Mouse (Mus musculus) embryonic facial prominence, embryonic 14.5 days (tissue): Measurements from ENCODE around the gene Farsa. TPM values are rescaled to one million over a fixed set of nuclear protein-coding genes. Genes with fewer than 3 reads are reported as not detected.

Experiments used
- ATAC-seq: fragments of 200-750 bp; cut with Nextera tagmentation; 2 replicates; pipeline ENCODE4 v1.8.0; 2017; ENCODE audit warnings: low read depth, moderate number of reproducible peaks, moderate TSS enrichment
- DNase-seq: peaks from one replicate; pipeline ENCODE4 v3.0.0-alpha.2; 2015; ENCODE audit warnings: low spot score
- H3K27ac ChIP-seq: fragments of 300-500 bp; sonication (generic); replicated peaks from 2 replicates; pipeline ENCODE4 v1.5.1; 2014; ENCODE audit warnings: low read depth, mild to moderate bottlenecking, low read length, moderate library complexity
- H3K27me3 ChIP-seq: fragments of 300-500 bp; sonication (generic); replicated peaks from 2 replicates; pipeline ENCODE4 v1.6.1; 2014; ENCODE audit warnings: low read length; ENCODE audit not compliant: control insufficient read depth, insufficient read depth
- H3K36me3 ChIP-seq: fragments of 300-500 bp; sonication (generic); 2 replicates; pipeline ENCODE4 v1.6.1; 2014; ENCODE audit warnings: low read length, mixed read lengths; ENCODE audit not compliant: control insufficient read depth, insufficient read depth
- H3K4me1 ChIP-seq: fragments of 300-500 bp; sonication (generic); 2 replicates; pipeline ENCODE4 v1.6.1; 2014; ENCODE audit warnings: antibody characterized with exemption, low read length; ENCODE audit not compliant: control insufficient read depth, insufficient read depth
- H3K4me2 ChIP-seq: fragments of 300-500 bp; sonication (generic); 2 replicates; pipeline ENCODE4 v1.6.1; 2014; ENCODE audit warnings: low read depth, mild to moderate bottlenecking, low read length, moderate library complexity, mixed read lengths
- H3K4me3 ChIP-seq: fragments of 300-500 bp; sonication (generic); 2 replicates; pipeline ENCODE4 v1.5.1; 2014; ENCODE audit warnings: low read depth, mild to moderate bottlenecking, low read length
- H3K9ac ChIP-seq: fragments of 300-500 bp; sonication (generic); 2 replicates; pipeline ENCODE4 v1.6.1; 2014; ENCODE audit warnings: low read depth, mild to moderate bottlenecking, low read length, moderate library complexity, mixed read lengths
- H3K9me3 ChIP-seq: fragments of 300-500 bp; sonication (generic); 2 replicates; pipeline ENCODE4 v1.6.1; 2016; ENCODE audit warnings: low read length; ENCODE audit not compliant: control insufficient read depth
- WGBS: fragments of 180-500 bp; shearing (Covaris S2); extraction: QIAGEN DNeasy Blood & Tissue Kit; methylation state at CpG from one replicate; pipeline ENCODE4 v1.1.7; 2014; 5-methylcytosine and 5-hydroxymethylcytosine counted together
- microRNA-seq: library from miRNA; unstranded; fragments of <30 nt; microRNA quantifications from one replicate; pipeline ENCODE4, GENCODE M21; 2016; ENCODE audit warnings: borderline number of aligned reads
- polyA plus RNA-seq: library from polyadenylated mRNA; unstranded; fragments of >200 nt; fragmentation: Nextera tagmentation; extraction: Ambion mirVana; gene quantifications from 2 replicates; pipeline ENCODE4 v1.2.1, GENCODE M21; 2014

Gene Farsa
- polyA plus RNA-seq, 1 experiment from 2014 or later = 67.1 TPM

DNA sequence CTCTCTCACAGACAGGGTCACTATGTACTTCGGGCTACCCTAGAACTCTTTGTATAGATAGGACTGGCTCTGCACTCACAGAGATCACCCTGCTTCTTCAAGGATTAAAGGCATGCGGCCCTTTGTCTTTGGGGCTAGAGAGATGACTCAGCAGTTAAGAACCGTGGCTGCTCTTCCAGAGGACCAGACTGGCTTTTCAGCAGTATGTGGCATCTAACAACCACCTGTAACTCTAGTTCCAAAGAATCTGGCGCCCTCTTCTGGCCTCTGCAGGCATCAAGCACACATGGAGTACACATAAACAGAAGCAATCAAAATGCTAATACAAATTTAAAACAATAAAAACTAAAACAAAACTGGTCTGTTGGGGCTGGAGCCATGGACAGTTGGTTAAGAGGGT, 57.2 kb downstream of the Farsa start:
- DNase-seq (peak; percentile 23), ATAC-seq (no peak)
- Histone ChIP-seq H3K27me3 (peaks cover 34% of the 10 kb centered on the region), H3K4me2 (peak overlapping the region; percentile 70), H3K27ac (no peak overlapping the region), H3K9ac (no peak overlapping the region), H3K36me3 (no peaks in the 10 kb centered on the region), H3K9me3 (peaks cover 5% of the 10 kb centered on the region; the same call in 1 of the 2 replicates), H3K4me1 (peaks cover 8% of the 10 kb centered on the region; the same call in 1 of the 2 replicates), H3K4me3 (peak overlapping the region; percentile 49)
- WGBS = 26% methylated on average over 4 of the region's 4 CpGs

GRCm38 (mm10) chr8:84915269-84915668, 58.5 kb downstream of the Farsa start:
- Histone ChIP-seq H3K36me3 (no peaks in the 10 kb centered on the region), H3K4me1 (no peaks in the 10 kb centered on the region), H3K9me3 (peaks cover 5% of the 10 kb centered on the region; the same call in 1 of the 2 replicates), H3K27me3 (peaks cover 32% of the 10 kb centered on the region), H3K9ac (no peak overlapping the region), H3K4me2 (no peak overlapping the region), H3K4me3 (no peak overlapping the region), H3K27ac (no peak overlapping the region)
- WGBS = 86% methylated on average over 8 of the region's 8 CpGs
- no peak for DNase-seq
- no peak for ATAC-seq

DNA sequence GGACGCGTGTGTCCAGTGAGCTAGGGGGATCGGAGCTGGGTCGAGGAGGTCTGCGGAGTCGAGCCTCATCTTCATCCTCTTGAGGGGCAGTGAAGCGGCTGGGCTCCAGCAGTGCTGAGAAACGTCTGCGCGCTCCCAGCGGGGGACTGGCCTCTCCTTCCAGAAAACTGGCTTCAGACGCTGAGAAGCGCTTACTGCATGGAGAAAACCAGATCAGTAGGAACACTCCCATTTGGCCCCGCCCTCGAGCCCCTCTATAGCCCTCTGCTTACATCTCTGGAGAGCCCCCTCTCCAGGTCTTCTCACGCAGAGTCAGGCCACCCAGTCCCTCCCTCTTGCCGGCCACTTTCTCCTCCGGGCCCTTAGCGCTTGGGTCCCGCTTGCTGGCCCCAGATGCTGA, 61.0 kb downstream of the Farsa start:
- peaks cover 10% of the 10 kb centered on the region for H3K27me3 ChIP-seq
- 49% methylated on average over 15 of the region's 20 CpGs for WGBS

GRCm38 (mm10) chr8:84918646-84919045, 61.9 kb downstream of the Farsa start:
- DNase-seq (no peak), ATAC-seq (no peak)
- H3K4me2 ChIP-seq = no peak overlapping the region
- no peaks in the 10 kb centered on the region for H3K36me3 ChIP-seq
- peaks cover 5% of the 10 kb centered on the region; the same call in 1 of the 2 replicates for H3K9me3 ChIP-seq
- no peak overlapping the region for H3K9ac ChIP-seq
- H3K4me3 ChIP-seq = no peak overlapping the region
- 93% methylated on average over 15 of the region's 15 CpGs for WGBS
- peaks cover 5% of the 10 kb centered on the region for H3K27me3 ChIP-seq
- no peak overlapping the region for H3K27ac ChIP-seq
- H3K4me1 ChIP-seq = no peaks in the 10 kb centered on the region

More for the DNA sequence above, 61.0 kb downstream of the Farsa start:
- Histone ChIP-seq H3K27ac (no peak overlapping the region), H3K9me3 (peaks cover 5% of the 10 kb centered on the region; the same call in 1 of the 2 replicates), H3K36me3 (no peaks in the 10 kb centered on the region), H3K9ac (no peak overlapping the region), H3K4me2 (no peak overlapping the region), H3K4me1 (no peaks in the 10 kb centered on the region), H3K4me3 (no peak overlapping the region)
- ATAC-seq (no peak), DNase-seq (no peak)

Small RNA genes lying within 50 kb of the gene (microRNA-seq; reads per million reads assigned to microRNA genes)
- 1.7 reads per million, percentile 2 among the genes with 10 or more reads in this experiment for gene Mir7069

Other genes with a start within 250 kb of the Farsa start
- gene Ier2, start 194.1 kb upstream of the Farsa start, polyA plus RNA-seq = 45.9 and 50.3 TPM in 2 replicates
- 55.8 and 73.2 TPM in 2 replicates for gene Trmt1, start 170.7 kb upstream of the Farsa start, polyA plus RNA-seq
- 19.7 and 20.1 TPM in 2 replicates for gene Nacc1, start 169.1 kb upstream of the Farsa start, polyA plus RNA-seq
- gene Lyl1, start 155.5 kb upstream of the Farsa start, polyA plus RNA-seq = 5.8 and 6.8 TPM in 2 replicates
- 2.0 and 2.7 TPM in 2 replicates for gene G430095P16Rik, start 134.0 kb upstream of the Farsa start, polyA plus RNA-seq
- 64.0 and 67.4 TPM in 2 replicates for gene Nfix, start 56.6 kb upstream of the Farsa start, polyA plus RNA-seq
- 5.8 and 6.8 TPM in 2 replicates for gene Dand5, start 34.2 kb upstream of the Farsa start, polyA plus RNA-seq
- 41.3 and 41.5 TPM in 2 replicates for gene Gadd45gip1, start 25.5 kb upstream of the Farsa start, polyA plus RNA-seq
- gene Rad23a, start 16.3 kb upstream of the Farsa start, polyA plus RNA-seq = 109 and 111 TPM in 2 replicates
- gene Calr, start 10.1 kb upstream of the Farsa start, polyA plus RNA-seq = 805 and 891 TPM in 2 replicates
- 68.5 and 71.8 TPM in 2 replicates for gene Syce2, start 15.1 kb downstream of the Farsa start, polyA plus RNA-seq
- gene Gcdh, start 36.9 kb downstream of the Farsa start, polyA plus RNA-seq = 27.3 and 33.2 TPM in 2 replicates
- gene Klf1, start 44.9 kb downstream of the Farsa start, polyA plus RNA-seq = 2.1 and 2.2 TPM in 2 replicates
- 10.1 and 11.5 TPM in 2 replicates for gene Dnase2a, start 51.6 kb downstream of the Farsa start, polyA plus RNA-seq
- gene Mast1, start 80.4 kb downstream of the Farsa start, polyA plus RNA-seq = 3.4 and 3.6 TPM in 2 replicates
- 0.20 TPM in 1 of 2 replicates, not detected in the other for gene Rtbdn, start 90.0 kb downstream of the Farsa start, polyA plus RNA-seq
- not detected in 2 replicates for gene Gm49661, start 112.4 kb downstream of the Farsa start, polyA plus RNA-seq
- 715 and 771 TPM in 2 replicates for gene Prdx2, start 112.6 kb downstream of the Farsa start, polyA plus RNA-seq
- 73.7 and 88.9 TPM in 2 replicates for gene Rnaseh2a, start 112.8 kb downstream of the Farsa start, polyA plus RNA-seq
- 16.8 and 18.4 TPM in 2 replicates for gene Junb, start 121.7 kb downstream of the Farsa start, polyA plus RNA-seq
- 13.1 and 15.3 TPM in 2 replicates for gene Hook2, start 133.6 kb downstream of the Farsa start, polyA plus RNA-seq
- gene Best2, start 157.5 kb downstream of the Farsa start, polyA plus RNA-seq = 0.30 and 0.58 TPM in 2 replicates
- 97.3 and 101 TPM in 2 replicates for gene Asna1, start 168.3 kb downstream of the Farsa start, polyA plus RNA-seq
- 127 and 133 TPM in 2 replicates for gene Trir, start 169.8 kb downstream of the Farsa start, polyA plus RNA-seq
- 22.9 and 24.8 TPM in 2 replicates for gene Tnpo2, start 179.9 kb downstream of the Farsa start, polyA plus RNA-seq
- gene Fbxw9, start 203.1 kb downstream of the Farsa start, polyA plus RNA-seq = 20.9 and 25.8 TPM in 2 replicates
- 0.68 TPM in 1 of 2 replicates, not detected in the other for gene Gm5741, start 211.0 kb downstream of the Farsa start, polyA plus RNA-seq
- gene Dhps, start 214.8 kb downstream of the Farsa start, polyA plus RNA-seq = 44.0 and 49.5 TPM in 2 replicates
- 125 and 127 TPM in 2 replicates for gene Wdr83os, start 223.8 kb downstream of the Farsa start, polyA plus RNA-seq
- gene Wdr83, start 224.3 kb downstream of the Farsa start, polyA plus RNA-seq = 33.1 and 38.6 TPM in 2 replicates
- gene Man2b1, start 226.3 kb downstream of the Farsa start, polyA plus RNA-seq = 35.3 and 35.6 TPM in 2 replicates